Mouse (Mus musculus): ENCODE data around the gene Hist1h2bk.

Hist1h2bk gene

DNA sequence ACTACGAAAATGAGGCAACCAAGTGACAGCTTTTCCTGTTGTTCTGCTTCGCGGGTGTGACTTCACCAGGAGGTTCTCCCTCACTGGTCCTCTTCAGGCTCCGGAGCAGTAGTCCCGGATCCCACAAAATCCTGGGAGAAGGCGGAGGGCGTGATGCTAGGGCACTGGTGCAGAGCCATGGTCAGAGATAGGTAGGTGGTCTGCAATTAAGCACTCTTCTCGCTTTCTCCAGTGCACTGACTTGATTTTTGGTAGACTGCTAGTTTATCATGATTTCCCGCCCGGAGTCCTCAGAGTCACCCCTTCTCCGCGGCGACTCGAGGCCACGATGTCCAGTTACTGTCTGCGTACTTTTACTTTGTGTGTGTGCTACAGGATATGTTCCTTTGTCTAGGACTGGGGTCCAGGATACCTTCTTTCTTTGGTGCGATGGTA lies 21.2 kb upstream of the Hist1h2bk start:
- DNase-seq (ENCODE audit: low read depth, low spot score) = no peak

DNA sequence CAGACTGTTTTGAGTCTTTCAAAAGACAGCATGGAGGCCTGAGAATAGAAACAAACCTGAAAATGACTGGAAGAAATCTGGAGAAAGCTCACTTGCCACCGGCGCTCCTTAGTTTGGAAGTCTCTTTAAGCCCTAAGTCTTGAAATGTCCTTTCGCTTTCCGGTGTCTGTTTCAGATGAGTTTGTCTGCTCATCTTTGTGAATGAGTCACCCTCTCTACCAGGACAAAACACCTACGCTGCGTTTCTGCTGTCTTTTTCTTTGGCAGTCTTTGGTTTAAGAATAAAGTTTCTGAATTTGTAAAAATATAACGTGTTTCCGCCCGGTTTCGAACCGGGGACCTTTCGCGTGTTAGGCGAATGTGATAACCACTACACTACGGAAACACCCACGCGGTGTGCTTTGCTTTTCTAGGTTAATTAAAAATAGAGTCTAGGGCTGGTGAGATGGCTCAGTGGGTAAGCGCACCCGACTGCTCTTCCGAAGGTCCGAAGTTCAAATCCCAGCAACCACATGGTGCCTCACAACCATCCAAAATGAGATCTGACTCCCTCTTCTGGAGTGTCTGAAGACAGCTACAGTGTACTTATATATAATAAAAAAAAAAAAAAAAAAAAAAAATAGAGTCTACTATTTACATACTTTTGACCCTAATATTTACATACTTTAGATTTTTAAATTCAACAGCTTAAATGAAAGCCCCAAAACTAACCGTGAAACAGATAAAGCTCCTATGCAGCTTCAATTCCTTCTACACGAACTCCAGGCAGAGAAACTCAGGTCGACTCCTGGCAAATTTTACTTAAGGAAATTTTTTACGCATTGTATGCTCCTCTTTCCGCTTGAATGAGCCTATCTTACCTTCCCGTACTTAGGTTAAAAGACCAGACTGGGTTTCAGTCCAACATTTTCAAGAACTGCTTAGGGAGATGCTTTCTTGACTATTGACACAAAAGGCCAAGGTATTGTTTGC lies 19.9 kb upstream of the Hist1h2bk start:
- no peak for DNase-seq (ENCODE audit: low read depth, low spot score)

DNA sequence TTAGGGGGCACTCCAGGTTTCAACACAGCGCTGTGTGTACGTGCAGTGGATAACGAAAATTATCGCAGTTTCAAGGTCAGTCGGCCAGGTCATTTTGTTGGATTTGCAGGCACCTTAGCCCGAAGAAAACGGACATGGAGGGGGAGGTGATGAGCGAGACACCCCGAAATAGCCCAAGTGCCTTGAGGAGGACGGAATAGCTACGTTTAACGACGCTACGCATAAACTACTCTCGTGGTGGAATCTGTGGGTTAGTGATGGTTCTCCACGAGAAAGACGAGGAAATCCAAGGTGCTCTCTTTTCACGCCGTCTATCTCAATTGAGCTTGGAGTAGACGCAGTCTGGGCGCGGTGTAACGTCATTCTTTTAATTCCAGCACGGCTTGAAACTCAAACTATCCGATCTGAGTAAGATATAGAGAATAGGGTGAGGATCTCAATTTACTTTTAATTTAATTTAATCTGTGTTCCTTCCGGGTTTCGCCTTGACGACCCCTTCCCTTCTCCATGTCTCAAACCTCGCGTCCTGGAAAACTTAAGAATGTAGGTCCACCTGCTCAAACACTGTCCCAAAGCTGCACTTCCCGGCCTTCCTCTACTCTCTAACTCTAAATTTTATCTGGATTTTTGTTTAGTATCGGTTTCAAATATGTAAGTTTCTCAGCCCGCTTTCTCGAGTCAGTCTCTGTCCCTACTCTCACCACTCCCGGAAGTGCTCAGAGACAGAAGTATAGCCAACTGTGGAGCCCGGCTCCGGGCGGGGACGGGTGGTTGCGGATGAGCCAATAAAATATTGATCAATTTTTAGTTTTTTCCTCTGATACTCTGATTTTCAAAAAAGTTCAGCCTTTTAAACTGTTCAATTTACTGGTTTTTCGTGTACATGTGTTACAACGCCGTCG lies 15.5 kb upstream of the Hist1h2bk start:
- no peak for DNase-seq (ENCODE audit: low read depth, low spot score)

DNA sequence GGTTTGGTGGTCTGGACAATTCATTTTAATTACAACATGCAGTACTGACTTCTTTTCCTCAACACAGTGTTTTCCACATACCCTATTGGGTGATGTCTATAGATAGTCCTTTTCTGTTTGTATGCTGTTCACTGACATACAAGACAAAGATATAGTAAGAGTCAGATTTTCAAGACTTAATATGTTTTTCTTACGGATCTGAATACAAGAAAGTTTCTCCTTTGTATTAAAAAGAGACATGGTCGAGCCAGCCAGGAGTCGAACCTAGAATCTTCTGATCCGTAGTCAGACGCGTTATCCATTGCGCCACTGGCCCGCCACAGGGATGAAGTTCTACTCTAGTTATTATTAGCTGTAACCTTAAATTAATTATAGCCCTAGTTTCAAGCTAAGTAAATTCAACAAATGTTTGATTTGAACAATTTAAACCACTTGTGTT lies 14.8 kb upstream of the Hist1h2bk start:
- DNase-seq (ENCODE audit: low read depth, low spot score) = no peak

DNA sequence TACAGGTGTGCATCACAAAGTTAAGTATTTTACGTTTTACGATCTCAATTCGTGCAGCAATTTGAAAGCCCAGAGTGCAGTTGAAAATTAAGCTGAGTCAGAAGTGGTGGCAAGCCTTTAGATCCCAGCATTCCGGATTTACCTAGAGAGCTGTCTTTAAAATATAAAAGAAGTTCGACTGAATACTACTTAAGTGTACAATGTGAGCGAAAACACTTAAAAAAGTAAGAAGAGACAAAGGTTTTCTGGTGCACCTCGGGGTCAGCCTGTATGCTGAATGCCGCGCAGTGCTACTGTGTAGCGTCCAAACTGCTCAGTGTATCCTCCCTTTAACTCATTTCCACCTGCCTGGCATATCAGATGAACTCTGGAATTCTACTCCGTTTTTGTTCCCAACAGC lies 14.1 kb upstream of the Hist1h2bk start:
- no peak for DNase-seq (ENCODE audit: low read depth, low spot score)

DNA sequence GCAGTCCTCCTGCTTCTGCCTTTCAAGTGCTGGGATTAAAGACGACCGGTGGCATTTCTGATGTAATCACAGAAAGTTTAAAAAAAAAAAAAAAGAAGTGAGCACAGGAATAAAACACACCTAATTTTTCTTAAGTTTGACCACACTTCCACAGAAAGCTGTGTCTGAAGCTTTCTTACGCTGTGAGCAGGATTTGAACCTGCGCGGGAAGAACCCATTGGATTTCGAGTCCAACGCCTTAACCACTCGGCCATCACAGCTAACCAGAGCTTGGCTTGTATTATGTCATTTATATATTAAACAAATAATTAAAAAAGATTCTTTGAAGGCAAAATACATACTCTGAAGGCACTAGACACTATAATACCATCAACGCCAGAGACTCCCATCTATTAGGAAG lies 13.4 kb upstream of the Hist1h2bk start:
- no peak for DNase-seq (ENCODE audit: low read depth, low spot score)

DNA sequence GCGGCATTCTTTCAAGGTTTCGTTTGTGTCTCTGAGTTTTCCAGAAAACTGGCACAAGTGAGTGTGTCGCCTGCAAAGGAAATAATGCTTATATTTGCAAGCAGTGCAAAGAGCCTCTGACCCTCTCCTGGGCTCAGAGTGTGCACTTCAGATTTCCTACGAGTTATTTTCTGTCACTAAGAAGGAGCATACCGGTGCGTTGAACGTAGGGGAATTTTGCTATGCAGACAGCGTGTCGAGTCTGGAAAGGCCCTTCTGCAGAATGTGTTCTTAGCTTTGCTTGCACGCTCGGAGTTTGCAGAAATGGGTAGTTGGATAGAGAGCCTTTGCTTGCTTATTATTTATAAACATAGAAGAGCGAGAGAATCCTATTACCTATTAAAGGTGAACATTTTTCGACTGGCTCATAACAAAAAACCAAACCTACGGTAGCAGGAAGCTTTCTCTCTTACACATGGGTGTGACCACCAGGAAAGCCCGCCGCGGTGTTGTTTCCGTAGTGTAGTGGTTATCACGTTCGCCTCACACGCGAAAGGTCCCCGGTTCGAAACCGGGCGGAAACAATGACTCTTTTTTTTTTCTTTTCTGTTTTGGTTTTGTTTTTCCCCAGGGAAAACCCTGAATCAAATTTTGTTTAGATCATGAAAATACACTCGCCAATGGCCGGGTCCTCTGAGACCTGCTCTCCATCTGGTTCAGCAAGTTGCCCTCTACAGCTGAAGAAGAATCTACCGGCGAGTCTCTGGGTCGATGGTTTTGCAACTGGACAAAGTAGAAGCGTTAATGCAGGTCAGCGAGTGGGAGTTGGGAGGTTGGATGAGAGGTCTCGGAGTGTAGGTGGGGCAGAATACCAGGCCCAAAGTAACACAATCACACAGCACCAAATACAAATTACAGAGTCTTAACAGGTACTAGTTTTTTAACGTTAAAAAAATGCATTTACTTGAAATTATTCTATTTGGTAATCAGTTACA lies 9.3 kb upstream of the Hist1h2bk start:
- no peak for DNase-seq (ENCODE audit: low read depth, low spot score)

DNA sequence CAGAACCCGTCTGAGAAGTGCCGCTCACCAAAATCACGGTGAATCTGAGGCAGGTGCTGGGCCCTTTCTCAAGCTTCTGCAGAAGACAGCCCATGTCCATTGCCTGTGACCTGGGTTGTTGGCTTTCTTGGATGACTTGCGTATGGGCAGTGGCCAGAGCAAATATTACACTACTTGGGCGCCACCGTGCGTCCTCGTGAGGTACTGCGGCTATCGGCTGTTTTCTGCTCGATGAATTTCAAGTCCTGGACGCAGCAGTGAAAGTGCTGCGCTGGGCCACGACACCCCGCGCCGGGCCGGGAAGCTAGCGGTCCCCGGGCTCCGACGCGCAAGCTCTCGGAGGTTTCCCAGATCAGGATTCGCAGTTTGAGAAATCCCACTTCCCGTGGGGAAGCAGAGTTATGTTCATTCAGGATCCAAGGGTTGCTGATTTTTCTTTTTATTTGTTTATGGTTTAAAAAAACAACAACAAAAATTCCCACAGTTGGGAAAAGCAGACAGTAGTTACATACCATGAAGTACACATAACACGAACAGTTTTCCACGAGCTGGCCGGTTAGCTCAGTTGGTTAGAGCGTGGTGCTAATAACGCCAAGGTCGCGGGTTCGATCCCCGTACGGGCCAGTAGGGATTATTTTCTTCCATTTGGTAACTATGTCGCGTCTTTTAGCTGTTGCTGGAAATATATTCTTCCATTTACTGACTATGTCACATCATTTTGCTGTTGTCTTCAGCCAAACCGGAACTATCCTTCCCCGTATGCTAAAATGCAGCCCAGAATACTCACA lies 6.8 kb upstream of the Hist1h2bk start:
- DNase-seq (ENCODE audit: low read depth, low spot score) = peak; percentile 77

DNA sequence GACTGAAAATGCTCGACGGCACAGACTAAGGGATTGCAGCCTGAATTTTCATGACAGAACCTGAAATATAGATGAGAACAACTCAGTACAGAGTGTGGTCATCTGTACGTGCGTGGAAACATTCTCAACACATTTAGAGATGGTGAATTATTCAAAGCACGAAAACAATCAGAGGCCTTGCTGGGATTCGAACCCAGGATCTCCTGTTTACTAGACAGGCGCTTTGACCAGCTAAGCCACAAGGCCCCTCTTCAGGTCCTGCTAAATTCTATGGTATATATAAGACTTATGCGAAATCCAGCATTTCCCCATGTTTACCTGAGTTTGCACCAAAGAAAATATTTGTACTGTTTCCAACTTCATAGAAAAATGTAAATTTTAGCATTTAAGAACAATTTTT lies 5.7 kb upstream of the Hist1h2bk start:
- no peak for DNase-seq (ENCODE audit: low read depth, low spot score)

DNA sequence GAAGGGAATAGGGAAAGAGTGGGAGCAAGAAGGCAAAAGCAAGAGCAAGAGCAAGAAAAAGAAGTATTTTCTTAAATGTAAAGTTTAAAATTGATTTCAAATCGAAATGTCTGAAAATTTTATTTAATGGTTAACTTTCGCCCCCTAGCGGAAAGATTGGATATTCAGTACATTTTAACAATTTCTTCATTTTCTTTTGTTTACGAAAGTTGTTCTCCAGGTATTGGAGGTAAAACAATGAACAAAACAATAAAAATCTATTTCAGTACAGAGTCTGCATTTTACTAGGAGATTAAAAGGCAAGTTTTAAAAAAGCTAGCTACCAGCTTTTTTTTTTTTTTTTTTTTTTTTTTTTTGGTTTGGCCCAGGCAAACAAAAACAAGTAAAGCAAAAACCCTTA lies 5.2 kb upstream of the Hist1h2bk start:
- no peak for DNase-seq (ENCODE audit: low read depth, low spot score)

DNA sequence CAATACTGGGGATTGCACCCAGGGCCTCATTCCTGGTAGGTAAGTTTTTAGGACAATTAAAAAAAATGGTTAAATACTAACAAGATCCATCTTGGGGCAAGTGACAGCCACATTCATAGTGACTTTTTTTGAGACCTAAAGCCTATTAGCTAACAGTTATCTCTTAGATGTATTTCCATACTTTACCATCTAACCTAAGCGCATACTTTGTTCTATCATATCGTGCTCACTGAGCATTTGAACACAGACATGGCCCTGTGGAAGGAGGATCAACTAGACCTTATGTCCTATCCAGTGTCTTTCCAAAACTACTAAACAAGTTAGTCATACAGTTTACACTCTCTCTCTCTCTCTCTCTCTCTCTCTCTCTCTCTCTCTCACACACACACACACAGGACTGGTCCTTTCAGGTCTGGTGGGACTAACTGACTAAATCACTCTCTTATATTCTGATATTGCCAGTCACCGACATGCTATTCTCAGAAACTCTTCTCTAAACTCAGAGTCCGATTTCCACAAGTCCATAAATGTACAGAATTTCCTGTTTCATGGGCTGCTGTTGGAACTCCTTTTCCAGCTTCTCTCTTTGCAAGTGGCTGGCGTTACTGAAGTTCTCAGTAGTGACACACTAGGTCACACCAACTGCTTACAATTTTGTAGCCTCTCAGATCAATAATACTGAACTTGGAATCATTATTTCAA lies 1.8 kb upstream of the Hist1h2bk start:
- DNase-seq (ENCODE audit: low read depth, low spot score) = no peak

DNA sequence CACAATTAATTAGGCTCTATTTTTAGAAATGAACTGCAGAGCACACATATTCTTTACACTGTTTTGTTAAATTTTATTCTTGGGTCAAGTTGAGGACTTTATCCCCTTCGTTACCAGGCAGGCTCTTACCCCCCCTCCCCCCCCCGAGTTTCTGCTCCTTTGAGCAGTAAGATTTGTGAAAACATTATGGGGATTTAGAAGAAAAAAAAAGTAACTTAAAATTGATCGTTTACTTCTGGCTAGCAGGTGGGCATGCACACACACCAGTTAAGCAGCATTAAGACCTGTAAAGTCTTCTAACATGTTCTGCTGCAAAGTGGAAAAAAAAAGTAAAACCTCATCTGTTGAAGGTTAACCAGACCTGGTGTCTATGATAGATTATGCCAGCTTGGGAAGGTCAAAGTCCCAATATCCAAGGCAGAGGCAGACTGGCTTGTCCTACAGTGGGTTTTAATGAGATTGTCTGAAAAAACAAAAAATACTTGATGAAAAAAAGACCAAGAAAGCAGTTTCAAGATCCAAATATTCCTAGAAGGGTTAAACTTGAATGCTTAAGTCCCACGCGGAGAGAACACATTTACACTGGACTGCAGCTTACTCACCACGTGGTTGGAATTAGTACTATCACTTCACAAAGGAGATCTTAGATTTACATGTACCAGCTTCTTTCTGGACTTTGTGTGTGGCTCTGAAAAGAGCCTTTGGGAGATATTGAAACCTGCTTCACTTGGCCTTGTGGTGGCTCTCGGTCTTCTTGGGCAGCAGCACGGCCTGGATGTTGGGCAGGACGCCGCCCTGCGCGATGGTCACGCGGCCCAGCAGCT lies 1.0 kb upstream of the Hist1h2bk start:
- no peak for DNase-seq (ENCODE audit: low read depth, low spot score)

DNA sequence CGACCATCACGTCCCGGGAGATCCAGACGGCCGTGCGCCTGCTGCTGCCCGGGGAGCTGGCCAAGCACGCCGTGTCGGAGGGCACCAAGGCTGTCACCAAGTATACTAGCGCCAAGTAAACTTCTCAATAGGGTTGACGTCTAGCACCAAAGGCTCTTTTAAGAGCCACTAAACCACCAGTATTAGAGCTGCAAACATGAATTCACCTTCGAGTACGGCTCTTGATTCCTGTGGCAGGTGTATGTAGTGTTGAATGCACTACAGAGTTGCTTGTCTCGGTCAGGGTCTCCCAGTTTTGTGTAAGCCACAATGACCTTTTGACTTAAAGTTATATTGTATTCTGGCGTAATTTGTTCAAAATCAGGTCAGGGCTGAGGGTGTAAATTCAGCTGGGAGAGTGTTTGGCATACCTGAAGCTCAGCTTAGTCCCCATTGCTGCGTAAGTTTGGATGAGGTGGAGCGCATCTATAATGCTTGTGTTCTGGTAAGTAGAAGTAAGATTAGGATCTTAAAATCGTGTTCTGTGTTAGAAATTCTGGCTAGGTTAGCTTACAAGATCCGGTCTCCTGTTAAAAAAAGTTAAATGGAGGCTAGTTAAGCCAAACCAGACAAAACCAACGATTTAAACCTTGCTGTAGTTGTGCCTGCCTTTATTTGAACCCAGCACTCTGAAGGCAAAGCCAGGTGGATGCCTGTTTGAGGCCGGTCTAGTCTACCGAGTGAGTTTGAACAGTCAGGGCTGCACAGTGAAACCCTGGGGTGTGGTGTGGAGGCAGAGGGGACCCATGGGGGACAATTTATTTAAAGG lies 683 bp downstream of the Hist1h2bk start:
- DNase-seq (ENCODE audit: low read depth, low spot score) = no peak

DNA sequence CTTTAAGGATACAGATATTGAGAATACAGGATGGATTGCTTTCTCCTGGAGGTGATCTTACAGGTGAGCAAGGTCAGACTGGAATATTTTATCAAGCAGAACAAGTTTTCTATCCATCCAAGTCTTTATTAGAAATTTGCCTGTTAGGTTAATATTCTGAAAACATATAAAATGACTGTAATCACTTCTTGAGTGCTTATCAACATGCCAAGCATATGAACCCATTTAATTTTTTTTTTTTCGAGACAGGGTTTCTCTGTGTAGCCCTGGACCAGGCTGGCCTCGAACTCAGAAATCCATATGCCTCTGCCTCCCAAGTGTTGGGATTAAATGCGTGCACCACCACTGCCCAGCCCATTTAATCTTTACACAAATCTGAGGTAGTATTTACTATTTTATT lies 1.3 kb downstream of the Hist1h2bk start:
- DNase-seq (ENCODE audit: low read depth, low spot score) = no peak

DNA sequence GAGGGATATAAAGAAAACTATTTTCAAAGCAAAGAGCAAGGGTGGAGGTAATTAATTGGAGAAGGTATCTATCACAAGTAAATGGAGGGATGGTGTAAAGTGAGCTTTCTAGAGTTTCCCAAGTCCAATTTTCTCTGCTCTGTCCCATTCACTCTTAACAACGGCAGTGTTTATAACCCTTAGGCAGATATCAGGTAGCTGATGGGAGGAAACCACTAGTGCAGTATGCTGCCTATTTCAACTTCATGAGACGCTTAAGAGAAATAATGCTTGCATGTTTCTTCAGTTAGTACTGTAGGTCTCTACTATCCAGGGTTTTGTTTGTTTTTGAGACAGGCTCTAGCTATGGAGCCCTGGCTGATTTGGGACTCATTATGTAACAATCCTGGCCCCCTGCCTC lies 1.7 kb downstream of the Hist1h2bk start:
- no peak for DNase-seq (ENCODE audit: low read depth, low spot score)

DNA sequence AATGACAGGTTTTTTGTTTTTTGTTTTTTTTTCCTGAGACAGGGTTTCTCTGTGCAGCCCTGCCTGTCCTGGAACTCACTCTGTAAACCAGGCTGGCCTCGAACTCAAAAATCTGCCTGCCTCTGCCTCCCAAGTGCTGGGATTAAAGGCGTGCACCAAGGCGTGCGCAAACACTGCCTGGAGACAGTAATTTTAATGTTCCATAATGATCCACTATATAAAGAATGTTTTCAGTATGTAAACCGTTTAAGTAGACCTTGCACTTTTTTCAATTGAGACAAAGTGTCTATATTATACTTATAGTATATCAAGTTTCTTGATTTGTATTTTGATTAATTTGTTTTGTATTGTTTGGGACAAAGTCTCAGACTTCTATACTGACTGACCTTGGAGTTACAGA lies 3.7 kb downstream of the Hist1h2bk start:
- DNase-seq (ENCODE audit: low read depth, low spot score) = no peak

DNA sequence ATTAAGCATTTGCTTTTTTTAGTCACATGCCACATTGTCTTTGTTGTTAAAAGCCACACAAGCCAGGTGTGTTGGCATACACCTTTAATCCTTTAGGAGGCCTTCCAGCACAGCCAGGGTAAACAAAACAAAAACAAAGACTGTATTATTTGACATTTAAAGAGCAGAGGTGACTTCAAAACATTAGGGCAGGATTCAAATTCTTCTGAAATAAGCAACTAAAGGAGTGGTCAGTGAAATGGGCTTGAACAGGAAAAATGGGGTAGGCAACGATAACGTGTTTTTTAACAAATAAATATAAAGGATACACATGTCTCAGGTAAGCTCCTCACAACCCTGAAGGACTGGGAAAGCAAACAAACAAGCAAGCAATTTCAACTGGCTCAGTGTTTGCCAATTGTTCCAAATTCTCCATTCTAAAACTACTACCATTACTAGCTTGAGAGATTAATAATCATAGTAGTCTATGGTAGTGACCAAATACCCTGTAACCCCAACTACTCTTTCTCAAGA lies 4.3 kb downstream of the Hist1h2bk start:
- DNase-seq (ENCODE audit: low read depth, low spot score) = no peak

Data from retina, adult 2 months (tissue).